Mouse (Mus musculus) gastrocnemius, adult 2 months (tissue): ENCODE measurements around the gene Gm10428. TPM values are rescaled to one million over a fixed set of nuclear protein-coding genes. Genes with fewer than 3 reads are reported as not detected.
"Not testable (repeated sequence)": the region's sequence is repeated elsewhere in the genome, so short reads cannot be mapped to it uniquely, and the experiment has no call there.

ENCODE experiments used
- DNase-seq: peaks from one replicate; pipeline ENCODE4 v3.0.0; 2022
- H3K27ac ChIP-seq: fragments of 200-600 bp; 2 replicates; pipeline ENCODE4 v1.8.1; 2022; ENCODE audit warnings: mild to moderate bottlenecking
- H3K4me3 ChIP-seq: fragments of 200-600 bp; 2 replicates; pipeline ENCODE4 v1.8.1; 2022; ENCODE audit warnings: mild to moderate bottlenecking, moderate library complexity
- CTCF ChIP-seq: fragments of 200-600 bp; IDR thresholded peaks from 2 replicates; pipeline ENCODE4 v1.8.1; 2022; ENCODE audit warnings: antibody characterized with exemption, mild to moderate bottlenecking, moderate library complexity
- intact Hi-C: fragments of 180-260 bp; cut with DNase I; formaldehyde crosslinking; loops from one replicate; pipeline ENCODE4 v1.15.1; 2025
- total RNA-seq, 2 experiments: library from RNA; stranded (reverse); gene quantifications; 2 replicates each; pipeline ENCODE4 v1.2.3; 2021

Gene Gm10428
- total RNA-seq, 2 experiments from 2014 or later, result not detected

GRCm38 (mm10) chr11:62748062-62748461 is 4.8 kb upstream of the Gm10428 start:
- Histone ChIP-seq H3K27ac (no peak overlapping the region), H3K4me3 (no peak overlapping the region)
- TF ChIP-seq CTCF, result no peak
- intact Hi-C loops, result no loop called here
- DNase-seq, result no peak

- intact Hi-C loops, H3K27ac ChIP-seq, DNase-seq, H3K4me3 ChIP-seq: not testable (repeated sequence)
Measured at GRCm38 (mm10) chr11:62749445-62749844, 3.5 kb upstream of the Gm10428 start.

GRCm38 (mm10) chr11:62752191-62752590 is 709 bp upstream of the Gm10428 start:
- H3K27ac ChIP-seq, result no peak overlapping the region
- intact Hi-C loops, result loop anchor here (10.0 kb wide), 1 partner anchor 413 kb away; no protein-coding TSS in a partner anchor
- DNase-seq, result no peak
- TF ChIP-seq CTCF, result no peak
- H3K4me3 ChIP-seq, result no peak overlapping the region

GRCm38 (mm10) chr11:62756456-62757142 is 3.7 kb downstream of the Gm10428 start:
- intact Hi-C loops, result loop anchor here (1.0 to 10.0 kb wide), 4 partner anchors 32 to 408 kb away; partner anchors contain the start of gene Zfp286
- peak; percentile 98 for DNase-seq
- peak; percentile 100; the same call in 1 of the 2 replicates for TF ChIP-seq CTCF
- Histone ChIP-seq H3K27ac (peak overlapping the region; percentile 75), H3K4me3 (peak overlapping the region; percentile 59)

GRCm38 (mm10) chr11:62757143-62757507 is 4.2 kb downstream of the Gm10428 start:
- H3K4me3 ChIP-seq, result peak overlapping the region; percentile 59
- DNase-seq, result no peak
- no peak for TF ChIP-seq CTCF
- H3K27ac ChIP-seq, result peak overlapping the region; percentile 75
- intact Hi-C loops, result loop anchor here (1.0 to 10.0 kb wide), 4 partner anchors 32 to 408 kb away; partner anchors contain the start of gene Zfp286

- Histone ChIP-seq H3K4me3 (no peak overlapping the region), H3K27ac (no peak overlapping the region)
- TF ChIP-seq CTCF, result no peak
- intact Hi-C loops, result loop anchor here (1.0 to 10.0 kb wide), 4 partner anchors 31 to 407 kb away; partner anchors contain the start of gene Zfp286
- no peak for DNase-seq
Measured at GRCm38 (mm10) chr11:62757906-62758305, 5.0 kb downstream of the Gm10428 start.

- Histone ChIP-seq H3K4me3 (no peak overlapping the region), H3K27ac (no peak overlapping the region)
- no peak for DNase-seq
- no peak for TF ChIP-seq CTCF
- intact Hi-C loops, result loop anchor here (10.0 kb wide), 1 partner anchor 406 kb away; no protein-coding TSS in a partner anchor
Measured at GRCm38 (mm10) chr11:62758491-62758890, 5.6 kb downstream of the Gm10428 start.

GRCm38 (mm10) chr11:62760755-62761457 is 8.0 kb downstream of the Gm10428 start:
- no peak for TF ChIP-seq CTCF
- intact Hi-C loops, result no loop called here
- peak overlapping the region; percentile 87 for H3K27ac ChIP-seq
- no peak for DNase-seq
- peak overlapping the region; percentile 26 for H3K4me3 ChIP-seq

- H3K4me3 ChIP-seq, result no peak overlapping the region
- TF ChIP-seq CTCF, result no peak
- intact Hi-C loops, result no loop called here
- no peak overlapping the region for H3K27ac ChIP-seq
- DNase-seq, result no peak
Measured at GRCm38 (mm10) chr11:62776510-62776909, 23.6 kb downstream of the Gm10428 start.

GRCm38 (mm10) chr11:62788935-62789616 is 36.2 kb downstream of the Gm10428 start, which contains the start of gene Zfp286:
Gene Zfp286 (minus strand): TSS chr11:62789462.
- intact Hi-C loops, result loop anchor here (2.0 kb wide), 1 partner anchor 32 kb away; no protein-coding TSS in a partner anchor
- peak within 1 kb of the TSS; percentile 70 for H3K27ac ChIP-seq
- peak; percentile 85 for DNase-seq
- TF ChIP-seq CTCF, result no peak
- peak within 1 kb of the TSS; percentile 84 for H3K4me3 ChIP-seq

- DNase-seq, result no peak
- intact Hi-C loops, result loop anchor here (2.0 kb wide), 1 partner anchor 33 kb away; no protein-coding TSS in a partner anchor
- Histone ChIP-seq H3K4me3 (peak overlapping the region; percentile 84), H3K27ac (no peak overlapping the region)
- no peak for TF ChIP-seq CTCF
Measured at GRCm38 (mm10) chr11:62789617-62789936, 36.7 kb downstream of the Gm10428 start.

Other genes starting within 250 kb of the Gm10428 start
- 10 to 100 TPM; 19.2 to 24.3 TPM for gene Cenpv, start 213.8 kb upstream of the Gm10428 start, total RNA-seq
- gene Ubb, start 201.9 kb upstream of the Gm10428 start, total RNA-seq, result 100 to 1,000 TPM; 776 to 989 TPM
- gene Trpv2, start 178.6 kb upstream of the Gm10428 start, total RNA-seq, result 1 to 10 TPM in 1 of 2 experiments, under 1 TPM in 1; 0.89 to 1.1 TPM
- 1 to 10 TPM; 3.2 to 5.6 TPM for gene Lrrc75a, start 104.6 kb upstream of the Gm10428 start, total RNA-seq
- gene Mmgt2, start 104.4 kb upstream of the Gm10428 start, total RNA-seq, result 1 to 10 TPM; 2.9 to 3.5 TPM
- gene Zfp287, start 21.2 kb upstream of the Gm10428 start, total RNA-seq, result 1 to 10 TPM in 1 of 2 experiments, under 1 TPM in 1; 0.69 to 1.3 TPM
- gene Zfp286, start 36.4 kb downstream of the Gm10428 start, total RNA-seq, result 1 to 10 TPM; 1.3 to 1.4 TPM
- gene Trim16, start 67.1 kb downstream of the Gm10428 start, total RNA-seq, result 10 to 100 TPM; 34.8 to 38.4 TPM
- gene Fbxw10, start 94.0 kb downstream of the Gm10428 start, total RNA-seq, result under 1 TPM; 0.33 to 0.45 TPM
- gene Tvp23b, start 126.4 kb downstream of the Gm10428 start, total RNA-seq, result 1 to 10 TPM; 4.5 to 7.6 TPM
- not detected for gene Cdrt4, start 198.1 kb downstream of the Gm10428 start, total RNA-seq